ENCODE assay signal across 9 mouse cellular contexts in genomic region chr8:56623346-56623745, GRCm38 (mm10).
DNase-seq lines count a peak whose midpoint lies in the region; ATAC-seq lines count a peak whose summit lies in the region.
"Had no signal": no experiment of that assay in that cellular context is flagged by ENCODE, and none has a peak within 500 bp of the region (broad histone marks: within the 10 kb centered on the region; RNA-seq: fewer than 3 reads in every experiment).

No protein-coding gene starts in this region.

- no peaks in the 10 kb centered on the region for H3K27me3 ChIP-seq in heart, embryonic 16.5 days (ENCODE audit: control insufficient read depth, insufficient read depth, low read length)
- H3K27me3 ChIP-seq in midbrain, embryonic 12.5 days = peaks cover 50% of the 10 kb centered on the region
- H3K27me3 ChIP-seq in midbrain, embryonic 16.5 days (ENCODE audit: control insufficient read depth, insufficient read depth, low read depth, low read length) = peaks cover 33% of the 10 kb centered on the region
- peaks cover 46% of the 10 kb centered on the region for H3K27me3 ChIP-seq in embryonic facial prominence, embryonic 15.5 days
- H3K27me3 ChIP-seq in neural tube, embryonic 12.5 days (replicated peaks) = peaks cover 25% of the 10 kb centered on the region

- no peak overlapping the region for H3K9ac ChIP-seq in heart, embryonic 16.5 days (ENCODE audit: low read length)
- no peak overlapping the region for H3K9ac ChIP-seq in midbrain, embryonic 12.5 days (replicated peaks)
- no peak overlapping the region for H3K9ac ChIP-seq in midbrain, embryonic 16.5 days (ENCODE audit: low read depth, low read length)
- no peak overlapping the region for H3K9ac ChIP-seq in embryonic facial prominence, embryonic 15.5 days
- H3K9ac ChIP-seq in neural tube, embryonic 12.5 days = no peak overlapping the region

- no peaks in the 10 kb centered on the region for H3K9me3 ChIP-seq in heart, embryonic 16.5 days (replicated peaks; ENCODE audit: control insufficient read depth, low read length)
- no peaks in the 10 kb centered on the region for H3K9me3 ChIP-seq in midbrain, embryonic 12.5 days
- no peaks in the 10 kb centered on the region for H3K9me3 ChIP-seq in midbrain, embryonic 16.5 days (replicated peaks; ENCODE audit: control insufficient read depth, low read length, poor library complexity, severe bottlenecking)
- no peaks in the 10 kb centered on the region for H3K9me3 ChIP-seq in embryonic facial prominence, embryonic 15.5 days (replicated peaks)
- no peaks in the 10 kb centered on the region for H3K9me3 ChIP-seq in neural tube, embryonic 12.5 days

- peak overlapping the region; percentile 40 for H3K4me3 ChIP-seq in heart, embryonic 16.5 days (ENCODE audit: low read length)
- H3K4me3 ChIP-seq in midbrain, embryonic 12.5 days = no peak overlapping the region
- H3K4me3 ChIP-seq in midbrain, embryonic 16.5 days (ENCODE audit: low read depth, low read length) = no peak overlapping the region
- H3K4me3 ChIP-seq in embryonic facial prominence, embryonic 15.5 days (replicated peaks) = peak overlapping the region; percentile 13; the same call in 1 of the 2 replicates
- no peak overlapping the region for H3K4me3 ChIP-seq in neural tube, embryonic 12.5 days

- H3K4me2 ChIP-seq in heart, embryonic 16.5 days (ENCODE audit: low read depth, low read length) = peak overlapping the region; percentile 60
- peak overlapping the region; percentile 44; the same call in 1 of the 2 replicates for H3K4me2 ChIP-seq in midbrain, embryonic 12.5 days (replicated peaks)
- no peak overlapping the region for H3K4me2 ChIP-seq in midbrain, embryonic 16.5 days (ENCODE audit: low read length)
- peak overlapping the region; percentile 24; the same call in 1 of the 2 replicates for H3K4me2 ChIP-seq in embryonic facial prominence, embryonic 15.5 days (replicated peaks)
- peak overlapping the region; percentile 53 for H3K4me2 ChIP-seq in neural tube, embryonic 12.5 days (replicated peaks)

- DNase-seq in heart, postnatal 14 days = no peak
- DNase-seq in thymus, postnatal 36 days = no peak
- no peak for DNase-seq in frontal cortex, postnatal 25 days (ENCODE audit: low spot score in 2 of 2)
- DNase-seq: cerebellum, postnatal 36 days had no signal

- intact Hi-C loops in heart, postnatal 14 days (cut with DNase I) = no loop called here

- peak; percentile 19; the same call in 1 of the 2 replicates for ATAC-seq in heart, embryonic 16.5 days (replicated peaks; ENCODE audit: extremely low read depth, insufficient read depth, low FRiP score)
- no peak for ATAC-seq in midbrain, embryonic 12.5 days (ENCODE audit: low FRiP score, low read depth)
- no peak for ATAC-seq in midbrain, embryonic 16.5 days
- no peak for ATAC-seq in embryonic facial prominence, embryonic 15.5 days (ENCODE audit: insufficient number of reproducible peaks, low FRiP score, low TSS enrichment, low read depth)
- no peak for ATAC-seq in neural tube, embryonic 12.5 days (ENCODE audit: low FRiP score, low read depth)

- no peak overlapping the region for H3K27ac ChIP-seq in heart, embryonic 16.5 days (ENCODE audit: low read length)
- H3K27ac ChIP-seq in midbrain, embryonic 12.5 days (replicated peaks) = no peak overlapping the region
- H3K27ac ChIP-seq in midbrain, embryonic 16.5 days (ENCODE audit: low read length) = no peak overlapping the region
- no peak overlapping the region for H3K27ac ChIP-seq in embryonic facial prominence, embryonic 15.5 days (replicated peaks)
- H3K27ac ChIP-seq in neural tube, embryonic 12.5 days = no peak overlapping the region

- H3K36me3 ChIP-seq in heart, embryonic 16.5 days (ENCODE audit: control insufficient read depth, insufficient read depth) = no peaks in the 10 kb centered on the region
- H3K36me3 ChIP-seq in midbrain, embryonic 12.5 days = no peaks in the 10 kb centered on the region
- H3K36me3 ChIP-seq in midbrain, embryonic 16.5 days (ENCODE audit: control insufficient read depth, insufficient read depth, low read length) = no peaks in the 10 kb centered on the region
- no peaks in the 10 kb centered on the region for H3K36me3 ChIP-seq in embryonic facial prominence, embryonic 15.5 days
- no peaks in the 10 kb centered on the region for H3K36me3 ChIP-seq in neural tube, embryonic 12.5 days

- H3K4me1 ChIP-seq in heart, embryonic 16.5 days (ENCODE audit: control insufficient read depth, insufficient read depth, low read length) = peaks cover 18% of the 10 kb centered on the region
- peaks cover 29% of the 10 kb centered on the region for H3K4me1 ChIP-seq in midbrain, embryonic 12.5 days
- H3K4me1 ChIP-seq in midbrain, embryonic 16.5 days (ENCODE audit: control insufficient read depth, insufficient read depth, low read length) = peaks cover 4% of the 10 kb centered on the region
- peaks cover 15% of the 10 kb centered on the region for H3K4me1 ChIP-seq in embryonic facial prominence, embryonic 15.5 days
- peaks cover 12% of the 10 kb centered on the region; the same call in 1 of the 2 replicates for H3K4me1 ChIP-seq in neural tube, embryonic 12.5 days

- 18% methylated on average over 10 of the region's 10 CpGs for WGBS in heart, embryonic 16.5 days
- WGBS in midbrain, embryonic 12.5 days = 6% methylated on average over 10 of the region's 10 CpGs
- WGBS in midbrain, embryonic 16.5 days = 8% methylated on average over 10 of the region's 10 CpGs
- 4% methylated on average over 10 of the region's 10 CpGs for WGBS in embryonic facial prominence, embryonic 15.5 days
- WGBS in neural tube, embryonic 12.5 days = 9% methylated on average over 10 of the region's 10 CpGs

Comparison
In these comparisons a context has a peak if more than half of its experiments do, and no peak if none do; other contexts are left out.
1. H3K4me3 ChIP-seq: peak in heart, embryonic 16.5 days (single experiment) and embryonic facial prominence, embryonic 15.5 days (single experiment); none in midbrain, embryonic 12.5 days (single experiment), midbrain, embryonic 16.5 days (single experiment) and neural tube, embryonic 12.5 days (single experiment).